Mouse (Mus musculus) limb, embryonic 12.5 days (tissue): ENCODE measurements at regions not wholly inside any gene's neighbourhood (a gene's known extent, or its start where the extent isn't known, plus 50 kb on each side); places are given as distances from the start of the nearest gene placed in this dataset.

Experiments used
- ATAC-seq: fragments of 200-750 bp; cut with Nextera tagmentation; 2 replicates; pipeline ENCODE4 v1.8.0; 2017; ENCODE audit warnings: low read depth, moderate TSS enrichment; ENCODE audit not compliant: insufficient number of reproducible peaks, insufficient read depth, low FRiP score, low TSS enrichment
- H3K27ac ChIP-seq: fragments of 300-500 bp; sonication (generic); 2 replicates; pipeline ENCODE4 v1.5.1; 2016; ENCODE audit warnings: mild to moderate bottlenecking, moderate library complexity
- H3K27me3 ChIP-seq: fragments of 300-500 bp; sonication (generic); 2 replicates; pipeline ENCODE4 v1.6.1; 2016; ENCODE audit warnings: mild to moderate bottlenecking, moderate library complexity
- H3K36me3 ChIP-seq: fragments of 300-500 bp; sonication (generic); 2 replicates; pipeline ENCODE4 v1.6.1; 2016; ENCODE audit warnings: mild to moderate bottlenecking, moderate library complexity
- H3K4me1 ChIP-seq: fragments of 300-500 bp; sonication (generic); replicated peaks from 2 replicates; pipeline ENCODE4 v1.6.1; 2016
- H3K4me2 ChIP-seq: fragments of 300-500 bp; sonication (generic); 2 replicates; pipeline ENCODE4 v1.6.1; 2016; ENCODE audit warnings: mild to moderate bottlenecking, moderate library complexity
- H3K4me3 ChIP-seq: fragments of 300-500 bp; sonication (generic); replicated peaks from 2 replicates; pipeline ENCODE4 v1.5.1; 2016; ENCODE audit warnings: mild to moderate bottlenecking
- H3K9ac ChIP-seq: fragments of 300-500 bp; sonication (generic); replicated peaks from 2 replicates; pipeline ENCODE4 v1.6.1; 2016; ENCODE audit warnings: mild to moderate bottlenecking, moderate library complexity
- H3K9me3 ChIP-seq: fragments of 300-500 bp; sonication (generic); 2 replicates; pipeline ENCODE4 v1.6.1; 2016; ENCODE audit warnings: mild to moderate bottlenecking, moderate library complexity
- whole genome bisulfite sequencing: fragments of 180-500 bp; shearing (Covaris S2); methylation state at CpG from one replicate; pipeline ENCODE4 v1.1.7; 2016; 5-methylcytosine and 5-hydroxymethylcytosine counted together

- Histone ChIP-seq H3K9me3 (no peaks in the 10 kb centered on the region), H3K4me3 (no peak overlapping the region), H3K27ac (no peak overlapping the region), H3K9ac (no peak overlapping the region), H3K36me3 (no peaks in the 10 kb centered on the region), H3K4me1 (no peaks in the 10 kb centered on the region), H3K4me2 (no peak overlapping the region), H3K27me3 (no peaks in the 10 kb centered on the region)
- WGBS: 91% methylated on average over 1 of the region's 1 CpGs
- ATAC-seq: no peak
These were observed 98.6 kb upstream of the F13a1 start for GRCm38 (mm10) chr13:37148627-37149026.

DNA sequence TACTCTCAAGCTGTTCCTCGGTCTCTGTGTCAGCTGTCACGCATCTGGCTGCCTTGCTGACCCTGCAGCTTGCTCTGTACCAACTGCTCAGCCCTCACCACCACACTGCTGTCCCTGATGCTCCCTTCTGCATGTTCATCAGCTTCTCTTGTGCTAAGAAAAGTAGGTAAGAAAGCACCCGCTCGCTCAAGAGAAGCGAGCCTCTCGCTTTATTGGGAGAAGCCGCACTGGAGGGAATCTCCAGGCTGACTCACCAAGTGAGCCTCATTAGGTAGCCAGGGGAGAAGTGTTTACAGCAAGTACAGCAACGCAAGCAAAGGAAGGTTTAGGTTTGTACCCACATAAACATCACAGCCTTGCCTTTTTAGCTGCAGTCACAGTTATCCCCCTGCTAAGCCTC, 97.7 kb upstream of the F13a1 start:
- Histone ChIP-seq H3K9me3 (no peaks in the 10 kb centered on the region), H3K4me1 (no peaks in the 10 kb centered on the region), H3K27ac (no peak overlapping the region), H3K4me3 (no peak overlapping the region), H3K4me2 (no peak overlapping the region), H3K27me3 (no peaks in the 10 kb centered on the region), H3K9ac (no peak overlapping the region), H3K36me3 (no peaks in the 10 kb centered on the region)
- no peak for ATAC-seq
- 86% methylated on average over 8 of the region's 8 CpGs for WGBS

DNA sequence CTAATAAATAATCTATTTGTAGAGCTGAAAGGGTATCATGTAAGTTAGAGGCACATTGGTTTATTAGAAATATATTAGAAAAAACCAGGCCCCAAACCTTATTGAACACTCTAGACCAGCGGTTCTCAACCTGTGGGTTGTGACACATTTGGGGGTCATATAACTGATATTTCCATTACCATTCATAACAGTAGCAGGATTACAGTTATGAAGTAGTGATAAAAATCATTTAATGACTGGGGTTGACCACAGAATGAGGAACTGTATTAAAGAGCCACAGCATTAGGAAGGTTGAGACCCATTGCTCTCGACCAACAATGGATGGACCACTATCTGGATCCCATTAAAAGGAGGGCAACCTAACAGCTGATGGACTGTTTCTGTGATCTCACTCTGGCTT, 92.8 kb upstream of the F13a1 start:
- H3K9ac ChIP-seq: no peak overlapping the region
- H3K4me1 ChIP-seq: no peaks in the 10 kb centered on the region
- no peak overlapping the region for H3K27ac ChIP-seq
- H3K36me3 ChIP-seq: no peaks in the 10 kb centered on the region
- no peaks in the 10 kb centered on the region for H3K27me3 ChIP-seq
- 87% methylated on average over 2 of the region's 2 CpGs for WGBS
- H3K9me3 ChIP-seq: no peaks in the 10 kb centered on the region
- no peak for ATAC-seq
- H3K4me2 ChIP-seq: no peak overlapping the region
- H3K4me3 ChIP-seq: no peak overlapping the region

DNA sequence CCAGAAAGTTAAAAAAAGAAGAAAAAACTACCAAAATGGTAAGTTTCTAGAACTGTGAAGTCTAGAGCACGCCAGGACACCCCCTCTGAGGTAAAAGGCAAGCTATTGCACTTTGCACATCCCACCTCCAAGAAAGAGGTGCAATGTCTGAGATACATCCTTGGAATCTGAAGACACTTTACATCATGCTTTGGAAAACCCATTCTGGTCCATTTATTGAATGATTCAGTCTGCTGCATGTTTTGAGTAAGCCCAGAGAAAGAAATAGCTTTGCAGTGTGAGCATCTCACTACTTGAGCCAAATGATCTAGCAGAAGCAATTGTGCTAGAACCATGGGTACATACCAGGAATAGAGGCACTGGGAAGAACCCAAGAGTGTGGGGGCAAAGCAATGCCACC, 85.1 kb upstream of the F13a1 start:
- no peak overlapping the region for H3K27ac ChIP-seq
- no peak for ATAC-seq
- no peak overlapping the region for H3K4me2 ChIP-seq
- H3K9me3 ChIP-seq: no peaks in the 10 kb centered on the region
- H3K4me3 ChIP-seq: no peak overlapping the region
- no peaks in the 10 kb centered on the region for H3K27me3 ChIP-seq
- H3K9ac ChIP-seq: no peak overlapping the region
- no peaks in the 10 kb centered on the region for H3K36me3 ChIP-seq
- H3K4me1 ChIP-seq: no peaks in the 10 kb centered on the region
- 61% methylated on average over 1 of the region's 1 CpGs for WGBS

DNA sequence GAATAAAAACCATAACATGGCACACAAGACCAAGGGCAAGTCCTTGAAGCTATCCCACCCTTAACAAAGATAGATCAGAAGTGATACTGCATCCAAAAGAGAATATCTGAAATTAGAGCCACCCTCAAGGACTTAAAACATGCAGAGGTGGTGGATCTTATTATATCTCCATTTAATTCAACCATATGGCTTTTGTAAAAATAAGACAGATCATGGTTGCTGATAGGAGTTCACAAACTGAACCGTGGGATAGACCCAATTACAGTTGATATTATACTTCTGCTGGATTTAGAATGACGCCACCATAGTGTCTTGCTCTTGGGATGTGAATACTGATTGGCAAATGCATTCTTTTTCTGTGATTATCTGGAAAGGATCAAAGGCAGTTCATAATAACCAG, 84.5 kb upstream of the F13a1 start:
- WGBS: 84% methylated on average over 2 of the region's 2 CpGs
- Histone ChIP-seq H3K36me3 (no peaks in the 10 kb centered on the region), H3K4me3 (no peak overlapping the region), H3K27me3 (no peaks in the 10 kb centered on the region), H3K4me1 (no peaks in the 10 kb centered on the region), H3K4me2 (no peak overlapping the region), H3K9me3 (no peaks in the 10 kb centered on the region), H3K9ac (no peak overlapping the region), H3K27ac (no peak overlapping the region)
- no peak for ATAC-seq

- Histone ChIP-seq H3K4me2 (no peak overlapping the region), H3K4me1 (no peaks in the 10 kb centered on the region), H3K9me3 (no peaks in the 10 kb centered on the region; the same call in 1 of the 2 replicates), H3K9ac (no peak overlapping the region), H3K36me3 (no peaks in the 10 kb centered on the region), H3K27ac (no peak overlapping the region), H3K27me3 (no peaks in the 10 kb centered on the region), H3K4me3 (no peak overlapping the region)
- ATAC-seq: no peak
- WGBS: 86% methylated on average over 10 of the region's 10 CpGs
These were observed 80.6 kb upstream of the F13a1 start for GRCm38 (mm10) chr13:37130637-37131036.

GRCm38 (mm10) chr13:37121602-37122001, 71.6 kb upstream of the F13a1 start:
- no peaks in the 10 kb centered on the region for H3K4me1 ChIP-seq
- no peaks in the 10 kb centered on the region for H3K9me3 ChIP-seq
- H3K27me3 ChIP-seq: no peaks in the 10 kb centered on the region
- no peak overlapping the region for H3K27ac ChIP-seq
- no peak overlapping the region for H3K4me3 ChIP-seq
- H3K36me3 ChIP-seq: no peaks in the 10 kb centered on the region
- no peak overlapping the region for H3K4me2 ChIP-seq
- no peak for ATAC-seq
- 89% methylated on average over 4 of the region's 4 CpGs for WGBS
- H3K9ac ChIP-seq: no peak overlapping the region

- ATAC-seq: no peak
- 83% methylated on average over 2 of the region's 2 CpGs for WGBS
- Histone ChIP-seq H3K4me3 (no peak overlapping the region), H3K9me3 (no peaks in the 10 kb centered on the region), H3K4me1 (peaks cover 9% of the 10 kb centered on the region; the same call in 1 of the 2 replicates), H3K9ac (no peak overlapping the region), H3K36me3 (no peaks in the 10 kb centered on the region), H3K4me2 (no peak overlapping the region), H3K27me3 (no peaks in the 10 kb centered on the region), H3K27ac (no peak overlapping the region)
These were observed 70.2 kb upstream of the F13a1 start for GRCm38 (mm10) chr13:37120219-37120618.

- no peak overlapping the region for H3K9ac ChIP-seq
- no peaks in the 10 kb centered on the region for H3K9me3 ChIP-seq
- WGBS: 66% methylated on average over 5 of the region's 5 CpGs
These were observed 64.3 kb upstream of the F13a1 start for GRCm38 (mm10) chr13:37114324-37114723.

DNA sequence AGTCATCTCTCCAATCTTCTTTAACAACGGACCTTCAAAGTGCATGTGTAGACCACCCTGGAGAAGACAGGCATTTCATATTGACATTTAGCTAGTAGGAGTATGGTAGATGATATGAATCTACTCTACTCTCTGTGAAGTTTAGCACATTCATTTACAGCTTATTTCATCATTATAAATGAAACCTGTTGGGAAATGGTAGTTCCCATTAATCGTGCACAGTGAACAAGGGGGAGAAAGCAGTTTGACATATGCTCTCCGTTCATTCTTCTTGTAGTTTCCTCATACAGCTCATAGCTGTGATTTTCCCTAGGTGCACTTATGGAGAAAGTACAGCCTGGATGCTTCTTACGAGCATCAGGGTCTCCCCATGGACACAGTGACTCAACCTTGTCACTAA, 61.7 kb upstream of the F13a1 start:
- no peaks in the 10 kb centered on the region for H3K27me3 ChIP-seq
- no peak overlapping the region for H3K4me3 ChIP-seq
- peaks cover 19% of the 10 kb centered on the region; the same call in 1 of the 2 replicates for H3K4me1 ChIP-seq
- H3K27ac ChIP-seq: no peak overlapping the region
- no peak overlapping the region for H3K9ac ChIP-seq
- H3K36me3 ChIP-seq: no peaks in the 10 kb centered on the region
- no peaks in the 10 kb centered on the region for H3K9me3 ChIP-seq
- WGBS: 81% methylated on average over 4 of the region's 4 CpGs
- no peak for ATAC-seq
- H3K4me2 ChIP-seq: no peak overlapping the region

More at GRCm38 (mm10) chr13:37114324-37114723, 64.3 kb upstream of the F13a1 start:
- no peaks in the 10 kb centered on the region for H3K27me3 ChIP-seq
- no peak overlapping the region for H3K27ac ChIP-seq
- no peaks in the 10 kb centered on the region for H3K36me3 ChIP-seq
- peaks cover 19% of the 10 kb centered on the region; the same call in 1 of the 2 replicates for H3K4me1 ChIP-seq
- no peak overlapping the region for H3K4me3 ChIP-seq
- no peak for ATAC-seq
- no peak overlapping the region for H3K4me2 ChIP-seq

DNA sequence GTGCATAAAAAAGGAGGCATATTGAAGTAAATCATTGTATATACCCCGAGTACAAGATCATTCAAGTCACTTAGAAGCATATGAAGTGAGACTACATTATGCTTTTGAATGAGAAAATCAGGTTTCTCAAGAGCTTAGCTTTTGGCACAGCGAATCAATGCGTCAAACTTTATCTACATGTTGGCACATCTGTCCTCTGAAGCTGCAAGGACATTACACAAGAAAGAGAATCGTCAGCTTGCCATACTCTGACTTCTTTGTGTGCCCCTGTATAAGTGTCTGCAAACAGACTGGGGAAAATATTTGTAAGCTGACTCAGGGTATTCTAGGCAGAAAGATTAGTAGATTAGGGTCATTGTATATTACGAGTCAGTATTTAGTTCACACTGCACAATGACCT, 57.7 kb upstream of the F13a1 start:
- ATAC-seq: no peak
- Histone ChIP-seq H3K4me2 (no peak overlapping the region), H3K36me3 (no peaks in the 10 kb centered on the region), H3K9ac (no peak overlapping the region), H3K4me3 (no peak overlapping the region), H3K4me1 (peaks cover 21% of the 10 kb centered on the region), H3K27ac (no peak overlapping the region), H3K27me3 (no peaks in the 10 kb centered on the region), H3K9me3 (no peaks in the 10 kb centered on the region)
- WGBS: 84% methylated on average over 5 of the region's 5 CpGs

DNA sequence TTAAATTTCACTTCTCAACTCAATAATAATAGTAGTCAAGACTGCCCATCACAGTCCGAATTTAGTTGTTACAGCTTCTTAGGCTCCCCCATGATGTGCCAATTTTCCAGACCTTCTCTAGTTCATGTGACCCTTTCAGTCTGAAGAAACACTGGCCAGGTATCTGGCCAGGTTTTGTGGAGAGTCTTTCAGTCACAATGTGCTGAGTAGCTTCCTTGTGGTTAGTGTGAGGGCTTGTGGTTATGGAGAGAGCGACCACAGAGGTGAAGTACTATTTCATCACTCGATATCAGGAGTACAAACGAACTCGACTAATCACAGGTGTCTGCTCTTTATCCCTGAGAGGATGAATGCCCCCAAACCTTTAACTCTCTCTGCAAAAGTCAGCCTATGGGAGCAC, 56.0 kb upstream of the F13a1 start:
- Histone ChIP-seq H3K4me2 (no peak overlapping the region), H3K9ac (no peak overlapping the region)
- ATAC-seq: no peak

More for the DNA sequence above, 56.0 kb upstream of the F13a1 start:
- H3K4me1 ChIP-seq: peaks cover 18% of the 10 kb centered on the region
- H3K4me3 ChIP-seq: no peak overlapping the region
- H3K27ac ChIP-seq: no peak overlapping the region
- no peaks in the 10 kb centered on the region for H3K36me3 ChIP-seq
- no peaks in the 10 kb centered on the region for H3K9me3 ChIP-seq
- H3K27me3 ChIP-seq: no peaks in the 10 kb centered on the region
- WGBS: 91% methylated on average over 5 of the region's 5 CpGs
